Mouse (Mus musculus) forebrain, embryonic 10.5 days (tissue): Measurements from ENCODE around the gene Sox1. TPM values are rescaled to one million over a fixed set of nuclear protein-coding genes. Genes with fewer than 3 reads are reported as not detected.

Source experiments
- DNase-seq: peaks from one replicate; pipeline ENCODE4 v3.0.0-alpha.2; 2017; ENCODE audit warnings: low spot score; ENCODE audit errors: extremely low spot score
- H3K27ac ChIP-seq: fragments of 300-500 bp; sonication (generic); 2 replicates; pipeline ENCODE4 v1.5.1; 2016; ENCODE audit warnings: mild to moderate bottlenecking
- H3K27me3 ChIP-seq: fragments of 300-500 bp; sonication (generic); 2 replicates; pipeline ENCODE4 v1.6.1; 2016; ENCODE audit warnings: mild to moderate bottlenecking; ENCODE audit not compliant: poor library complexity, severe bottlenecking
- H3K36me3 ChIP-seq: fragments of 300-500 bp; sonication (generic); replicated peaks from 2 replicates; pipeline ENCODE4 v1.6.1; 2016; ENCODE audit warnings: mild to moderate bottlenecking, moderate library complexity
- H3K4me1 ChIP-seq: fragments of 300-500 bp; sonication (generic); 2 replicates; pipeline ENCODE4 v1.6.1; 2016
- H3K4me3 ChIP-seq: fragments of 300-500 bp; sonication (generic); 2 replicates; pipeline ENCODE4 v1.5.1; 2016; ENCODE audit warnings: mild to moderate bottlenecking, moderate library complexity
- H3K9me3 ChIP-seq: fragments of 300-500 bp; sonication (generic); 2 replicates; pipeline ENCODE4 v1.6.1; 2016; ENCODE audit warnings: mild to moderate bottlenecking, moderate library complexity
- WGBS: fragments of 180-500 bp; shearing (Covaris S2); methylation state at CpG from one replicate; pipeline ENCODE4 v1.1.7; 2016; 5-methylcytosine and 5-hydroxymethylcytosine counted together
- polyA plus RNA-seq: library from polyadenylated mRNA; unstranded; fragments of >200 nt; fragmentation: Nextera tagmentation; extraction: Ambion mirVana; gene quantifications from 2 replicates; pipeline ENCODE4 v1.2.1, GENCODE M21; 2016

Gene Sox1
- polyA plus RNA-seq, 1 experiment from 2014 or later, result 4.3 TPM

- Histone ChIP-seq H3K4me3 (peak overlapping the region; percentile 23; the same call in 1 of the 2 replicates), H3K27ac (peak overlapping the region; percentile 71; the same call in 1 of the 2 replicates), H3K4me1 (peaks cover 58% of the 10 kb centered on the region), H3K27me3 (peaks cover 77% of the 10 kb centered on the region), H3K9me3 (peaks cover 6% of the 10 kb centered on the region; the same call in 1 of the 2 replicates), H3K36me3 (0 out of 2 replicates have a peak, but pooled peaks cover 5% of the 10 kb centered on the region)
- peak; percentile 47 for DNase-seq
- WGBS, result 11% methylated on average over 10 of the region's 10 CpGs
Observed at GRCm38 (mm10) chr8:12408020-12408419, 12.9 kb downstream of the Sox1 start.

GRCm38 (mm10) chr8:12409976-12410375 is 14.9 kb downstream of the Sox1 start:
- 66% methylated on average over 3 of the region's 3 CpGs for WGBS

GRCm38 (mm10) chr8:12417056-12417455 is 22.0 kb downstream of the Sox1 start:
- 92% methylated on average over 2 of the region's 2 CpGs for WGBS

More at GRCm38 (mm10) chr8:12409976-12410375, 14.9 kb downstream of the Sox1 start:
- 0 out of 2 replicates have a peak, but pooled peaks cover 5% of the 10 kb centered on the region for H3K36me3 ChIP-seq
- H3K4me3 ChIP-seq, result no peak overlapping the region
- H3K4me1 ChIP-seq, result peaks cover 40% of the 10 kb centered on the region
- peaks cover 65% of the 10 kb centered on the region for H3K27me3 ChIP-seq
- DNase-seq, result no peak
- H3K27ac ChIP-seq, result peak overlapping the region; percentile 44; the same call in 1 of the 2 replicates
- H3K9me3 ChIP-seq, result peaks cover 6% of the 10 kb centered on the region; the same call in 1 of the 2 replicates

GRCm38 (mm10) chr8:12420537-12420936 is 25.4 kb downstream of the Sox1 start:
- peaks cover 41% of the 10 kb centered on the region for H3K27me3 ChIP-seq
- H3K4me3 ChIP-seq, result no peak overlapping the region
- peaks cover 43% of the 10 kb centered on the region for H3K4me1 ChIP-seq
- 78% methylated on average over 2 of the region's 2 CpGs for WGBS
- peak overlapping the region; percentile 21; the same call in 1 of the 2 replicates for H3K27ac ChIP-seq
- no peaks in the 10 kb centered on the region for H3K9me3 ChIP-seq
- DNase-seq, result no peak
- no peaks in the 10 kb centered on the region for H3K36me3 ChIP-seq

More at GRCm38 (mm10) chr8:12417056-12417455, 22.0 kb downstream of the Sox1 start:
- H3K27ac ChIP-seq, result no peak overlapping the region
- H3K36me3 ChIP-seq, result no peaks in the 10 kb centered on the region
- no peaks in the 10 kb centered on the region for H3K9me3 ChIP-seq
- DNase-seq, result no peak
- no peak overlapping the region for H3K4me3 ChIP-seq
- peaks cover 20% of the 10 kb centered on the region for H3K27me3 ChIP-seq
- peaks cover 17% of the 10 kb centered on the region for H3K4me1 ChIP-seq

GRCm38 (mm10) chr8:12425906-12426305 is 30.8 kb downstream of the Sox1 start:
- Histone ChIP-seq H3K4me1 (peaks cover 76% of the 10 kb centered on the region), H3K27ac (no peak overlapping the region), H3K9me3 (no peaks in the 10 kb centered on the region), H3K27me3 (peaks cover 82% of the 10 kb centered on the region), H3K36me3 (0 out of 2 replicates have a peak, but pooled peaks cover 2% of the 10 kb centered on the region), H3K4me3 (no peak overlapping the region)
- no peak for DNase-seq
- 89% methylated on average over 8 of the region's 8 CpGs for WGBS

- 85% methylated on average over 9 of the region's 9 CpGs for whole genome bisulfite sequencing
- Histone ChIP-seq H3K27ac (peak overlapping the region; percentile 65), H3K27me3 (peaks cover 96% of the 10 kb centered on the region), H3K9me3 (no peaks in the 10 kb centered on the region), H3K4me1 (peaks cover 81% of the 10 kb centered on the region), H3K4me3 (no peak overlapping the region), H3K36me3 (0 out of 2 replicates have a peak, but pooled peaks cover 2% of the 10 kb centered on the region)
- no peak for DNase-seq
Observed at GRCm38 (mm10) chr8:12427346-12427745, 32.3 kb downstream of the Sox1 start.

- peaks cover 86% of the 10 kb centered on the region for H3K4me1 ChIP-seq
- H3K27me3 ChIP-seq, result peaks cover 98% of the 10 kb centered on the region
- H3K36me3 ChIP-seq, result 0 out of 2 replicates have a peak, but pooled peaks cover 2% of the 10 kb centered on the region
- WGBS, result 27% methylated on average over 26 of the region's 26 CpGs
- H3K4me3 ChIP-seq, result peak overlapping the region; percentile 19; the same call in 1 of the 2 replicates
- no peak for DNase-seq
- peak overlapping the region; percentile 97 for H3K27ac ChIP-seq
- no peaks in the 10 kb centered on the region for H3K9me3 ChIP-seq
Observed at GRCm38 (mm10) chr8:12427886-12428799, 33.0 kb downstream of the Sox1 start.

GRCm38 (mm10) chr8:12428931-12429330 is 33.8 kb downstream of the Sox1 start:
- Histone ChIP-seq H3K27ac (peak overlapping the region; percentile 97), H3K27me3 (peaks cover 98% of the 10 kb centered on the region), H3K36me3 (0 out of 2 replicates have a peak, but pooled peaks cover 2% of the 10 kb centered on the region), H3K9me3 (no peaks in the 10 kb centered on the region), H3K4me3 (peak overlapping the region; percentile 59), H3K4me1 (peaks cover 86% of the 10 kb centered on the region)
- WGBS, result 16% methylated on average over 5 of the region's 5 CpGs
- no peak for DNase-seq

GRCm38 (mm10) chr8:12429601-12430172 is 34.6 kb downstream of the Sox1 start:
- peak overlapping the region; percentile 59 for H3K4me3 ChIP-seq
- peaks cover 98% of the 10 kb centered on the region for H3K27me3 ChIP-seq
- 0 out of 2 replicates have a peak, but pooled peaks cover 2% of the 10 kb centered on the region for H3K36me3 ChIP-seq
- H3K9me3 ChIP-seq, result no peaks in the 10 kb centered on the region
- H3K4me1 ChIP-seq, result peaks cover 86% of the 10 kb centered on the region
- 1% methylated on average over 9 of the region's 9 CpGs for WGBS
- peak overlapping the region; percentile 97 for H3K27ac ChIP-seq
- no peak for DNase-seq

- H3K4me3 ChIP-seq, result peak overlapping the region; percentile 59
- no peaks in the 10 kb centered on the region for H3K9me3 ChIP-seq
- H3K27ac ChIP-seq, result peak overlapping the region; percentile 97
- DNase-seq, result peak; percentile 91
- H3K36me3 ChIP-seq, result 0 out of 2 replicates have a peak, but pooled peaks cover 2% of the 10 kb centered on the region
- peaks cover 98% of the 10 kb centered on the region for H3K27me3 ChIP-seq
- H3K4me1 ChIP-seq, result peaks cover 87% of the 10 kb centered on the region
- under 1% methylated on average over 46 of the region's 46 CpGs for WGBS
Observed at GRCm38 (mm10) chr8:12430173-12430899, 35.2 kb downstream of the Sox1 start.

GRCm38 (mm10) chr8:12430900-12431737 is 36.0 kb downstream of the Sox1 start:
- Histone ChIP-seq H3K36me3 (0 out of 2 replicates have a peak, but pooled peaks cover 2% of the 10 kb centered on the region), H3K4me1 (peaks cover 91% of the 10 kb centered on the region), H3K4me3 (peak overlapping the region; percentile 59), H3K27ac (peak overlapping the region; percentile 97), H3K27me3 (peaks cover 100% of the 10 kb centered on the region), H3K9me3 (no peaks in the 10 kb centered on the region)
- peak; percentile 62 for DNase-seq
- WGBS, result under 1% methylated on average over 51 of the region's 51 CpGs
